Mouse (Mus musculus): ENCODE measurements around the gene Hormad1. TPM values are rescaled to one million over a fixed set of nuclear protein-coding genes. Genes with fewer than 3 reads are reported as not detected.

The Hormad1 gene
- polyA plus RNA-seq, 1 experiment from 2014 or later, result not detected

- Histone ChIP-seq H3K4me3 (ENCODE audit: low read depth, low read length) (no peak overlapping the region), H3K4me2 (replicated peaks; ENCODE audit: low read depth, low read length) (no peak overlapping the region), H3K27ac (ENCODE audit: low read length) (no peak overlapping the region), H3K36me3 (ENCODE audit: insufficient read depth, low read length) (no peaks in the 10 kb centered on the region), H3K27me3 (replicated peaks; ENCODE audit: insufficient read depth, low read length) (no peaks in the 10 kb centered on the region), H3K9me3 (ENCODE audit: low read length) (no peaks in the 10 kb centered on the region), H3K9ac (replicated peaks; ENCODE audit: low read depth) (no peak overlapping the region), H3K4me1 (ENCODE audit: insufficient read depth, low read depth, low read length) (no peaks in the 10 kb centered on the region)
- ATAC-seq (no peak), DNase-seq (ENCODE audit: low spot score) (no peak)
- 87% methylated on average over 3 of the region's 3 CpGs for WGBS
- no peak for TF ChIP-seq CTCF (IDR thresholded peaks at IDR 0.05)
- no peak for TF ChIP-seq EP300 (IDR thresholded peaks at IDR 0.05)
Observed at GRCm38 (mm10) chr3:95520100-95520499, 39.4 kb upstream of the Hormad1 start.

GRCm38 (mm10) chr3:95521168-95521567 lies 38.3 kb upstream of the Hormad1 start:
- no peak overlapping the region for H3K4me3 ChIP-seq (ENCODE audit: low read depth, low read length)
- H3K4me2 ChIP-seq (replicated peaks; ENCODE audit: low read depth, low read length), result no peak overlapping the region
- H3K9me3 ChIP-seq (ENCODE audit: low read length), result no peaks in the 10 kb centered on the region
- H3K36me3 ChIP-seq (ENCODE audit: insufficient read depth, low read length), result no peaks in the 10 kb centered on the region
- ATAC-seq (no peak), DNase-seq (ENCODE audit: low spot score) (peak; percentile 41)
- TF ChIP-seq EP300 (IDR thresholded peaks at IDR 0.05) (no peak), CTCF (IDR thresholded peaks at IDR 0.05) (no peak)
- 84% methylated on average over 10 of the region's 10 CpGs for WGBS
- no peak overlapping the region for H3K27ac ChIP-seq (ENCODE audit: low read length)
- no peak overlapping the region for H3K9ac ChIP-seq (replicated peaks; ENCODE audit: low read depth)
- H3K4me1 ChIP-seq (ENCODE audit: insufficient read depth, low read depth, low read length), result no peaks in the 10 kb centered on the region
- no peaks in the 10 kb centered on the region for H3K27me3 ChIP-seq (replicated peaks; ENCODE audit: insufficient read depth, low read length)

GRCm38 (mm10) chr3:95523662-95524061 lies 35.8 kb upstream of the Hormad1 start:
- H3K4me1 ChIP-seq (ENCODE audit: insufficient read depth, low read depth, low read length), result no peaks in the 10 kb centered on the region
- no peaks in the 10 kb centered on the region for H3K27me3 ChIP-seq (replicated peaks; ENCODE audit: insufficient read depth, low read length)
- H3K9me3 ChIP-seq (ENCODE audit: low read length), result no peaks in the 10 kb centered on the region
- peak; percentile 43 for DNase-seq (ENCODE audit: low spot score)
- H3K9ac ChIP-seq (replicated peaks; ENCODE audit: low read depth), result no peak overlapping the region
- no peaks in the 10 kb centered on the region for H3K36me3 ChIP-seq (ENCODE audit: insufficient read depth, low read length)
- 34% methylated on average over 3 of the region's 3 CpGs for WGBS
- TF ChIP-seq EP300 (IDR thresholded peaks at IDR 0.05) (no peak), CTCF (IDR thresholded peaks at IDR 0.05) (no peak)
- no peak overlapping the region for H3K4me2 ChIP-seq (replicated peaks; ENCODE audit: low read depth, low read length)
- no peak overlapping the region for H3K27ac ChIP-seq (ENCODE audit: low read length)
- no peak; the same call in 1 of the 2 replicates for ATAC-seq
- H3K4me3 ChIP-seq (ENCODE audit: low read depth, low read length), result no peak overlapping the region

- Histone ChIP-seq H3K9ac (replicated peaks; ENCODE audit: low read depth) (no peak overlapping the region), H3K9me3 (ENCODE audit: low read length) (no peaks in the 10 kb centered on the region), H3K4me3 (ENCODE audit: low read depth, low read length) (no peak overlapping the region), H3K4me1 (ENCODE audit: insufficient read depth, low read depth, low read length) (no peaks in the 10 kb centered on the region), H3K4me2 (replicated peaks; ENCODE audit: low read depth, low read length) (no peak overlapping the region), H3K27me3 (replicated peaks; ENCODE audit: insufficient read depth, low read length) (no peaks in the 10 kb centered on the region), H3K36me3 (ENCODE audit: insufficient read depth, low read length) (no peaks in the 10 kb centered on the region), H3K27ac (ENCODE audit: low read length) (no peak overlapping the region)
- 58% methylated on average over 2 of the region's 2 CpGs for WGBS
- no peak for TF ChIP-seq EP300 (IDR thresholded peaks at IDR 0.05)
- no peak for TF ChIP-seq CTCF (IDR thresholded peaks at IDR 0.05)
- ATAC-seq, result no peak
- no peak for DNase-seq (ENCODE audit: low spot score)
Observed at GRCm38 (mm10) chr3:95524673-95525072, 34.8 kb upstream of the Hormad1 start.

- no peak for ATAC-seq
- no peak overlapping the region for H3K4me3 ChIP-seq (ENCODE audit: low read depth, low read length)
- H3K36me3 ChIP-seq (ENCODE audit: insufficient read depth, low read length), result no peaks in the 10 kb centered on the region
- H3K4me1 ChIP-seq (ENCODE audit: insufficient read depth, low read depth, low read length), result no peaks in the 10 kb centered on the region
- no peak for DNase-seq (ENCODE audit: low spot score)
- no peak overlapping the region for H3K9ac ChIP-seq (replicated peaks; ENCODE audit: low read depth)
- no peak overlapping the region for H3K4me2 ChIP-seq (replicated peaks; ENCODE audit: low read depth, low read length)
- H3K27ac ChIP-seq (ENCODE audit: low read length), result no peak overlapping the region
- H3K27me3 ChIP-seq (replicated peaks; ENCODE audit: insufficient read depth, low read length), result no peaks in the 10 kb centered on the region
- TF ChIP-seq EP300 (IDR thresholded peaks at IDR 0.05) (no peak), CTCF (IDR thresholded peaks at IDR 0.05) (no peak)
- H3K9me3 ChIP-seq (ENCODE audit: low read length), result no peaks in the 10 kb centered on the region
Observed at GRCm38 (mm10) chr3:95526111-95526510, 33.4 kb upstream of the Hormad1 start.

- 75% methylated on average over 8 of the region's 8 CpGs for WGBS
- H3K36me3 ChIP-seq (ENCODE audit: insufficient read depth, low read length), result no peaks in the 10 kb centered on the region
- no peak within 1 kb of the TSS for H3K27ac ChIP-seq (ENCODE audit: low read length)
- no peak for TF ChIP-seq CTCF (IDR thresholded peaks at IDR 0.05)
- no peak for TF ChIP-seq EP300 (IDR thresholded peaks at IDR 0.05)
- H3K4me3 ChIP-seq (ENCODE audit: low read depth, low read length), result no peak within 1 kb of the TSS; the same call in 1 of the 2 replicates
- ATAC-seq (no peak), DNase-seq (ENCODE audit: low spot score) (peak; percentile 25)
- H3K27me3 ChIP-seq (replicated peaks; ENCODE audit: insufficient read depth, low read length), result no peaks in the 10 kb centered on the region
- no peak within 1 kb of the TSS for H3K4me2 ChIP-seq (replicated peaks; ENCODE audit: low read depth, low read length)
- no peak within 1 kb of the TSS for H3K9ac ChIP-seq (replicated peaks; ENCODE audit: low read depth)
- H3K9me3 ChIP-seq (ENCODE audit: low read length), result no peaks in the 10 kb centered on the region
- no peaks in the 10 kb centered on the region for H3K4me1 ChIP-seq (ENCODE audit: insufficient read depth, low read depth, low read length)
Observed at GRCm38 (mm10) chr3:95526622-95527211, 32.8 kb upstream of the Hormad1 start, which contains the start of gene Ctss. Gene Ctss (plus strand): TSS chr3:95526786.

GRCm38 (mm10) chr3:95529814-95530213 lies 29.7 kb upstream of the Hormad1 start:
- no peak for TF ChIP-seq CTCF (IDR thresholded peaks at IDR 0.05)
- no peak for TF ChIP-seq EP300 (IDR thresholded peaks at IDR 0.05)
- no peak overlapping the region for H3K27ac ChIP-seq (ENCODE audit: low read length)
- H3K9me3 ChIP-seq (ENCODE audit: low read length), result no peaks in the 10 kb centered on the region
- no peak for ATAC-seq
- no peaks in the 10 kb centered on the region for H3K27me3 ChIP-seq (replicated peaks; ENCODE audit: insufficient read depth, low read length)
- H3K4me1 ChIP-seq (ENCODE audit: insufficient read depth, low read depth, low read length), result no peaks in the 10 kb centered on the region
- no peaks in the 10 kb centered on the region for H3K36me3 ChIP-seq (ENCODE audit: insufficient read depth, low read length)
- H3K4me3 ChIP-seq (ENCODE audit: low read depth, low read length), result no peak overlapping the region
- no peak overlapping the region for H3K9ac ChIP-seq (replicated peaks; ENCODE audit: low read depth)
- no peak overlapping the region for H3K4me2 ChIP-seq (replicated peaks; ENCODE audit: low read depth, low read length)
- DNase-seq (ENCODE audit: low spot score), result peak; percentile 15
- WGBS, result 73% methylated on average over 6 of the region's 6 CpGs
